Mouse (Mus musculus): ENCODE results near the gene Cuedc1. TPM values are rescaled to one million over a fixed set of nuclear protein-coding genes. Genes with fewer than 3 reads are reported as not detected.

Cuedc1 gene
- total RNA-seq, 2 experiments from 2014 or later: 50.5 to 60.6 TPM

- DNase-seq: peak; percentile 26
Observed at GRCm38 (mm10) chr11:88235221-88236203, 137.7 kb downstream of the Cuedc1 start.

- DNase-seq: no peak
Observed at GRCm38 (mm10) chr11:88240275-88240674, 142.4 kb downstream of the Cuedc1 start.

GRCm38 (mm10) chr11:88240736-88241353 is 143.0 kb downstream of the Cuedc1 start:
- DNase-seq: no peak

GRCm38 (mm10) chr11:88241468-88242301 is 143.8 kb downstream of the Cuedc1 start:
- DNase-seq: no peak

Other genes with a start within 250 kb of the Cuedc1 start
- gene Mks1, start 244.8 kb upstream of the Cuedc1 start, total RNA-seq (2021): 1 to 10 TPM; 2.9 to 3.0 TPM
- under 1 TPM in 1 of 2 experiments, not detected in 1; 0.47 TPM for gene Epx, start 222.5 kb upstream of the Cuedc1 start, total RNA-seq (2021)
- not detected for gene Olfr462, start 205.8 kb upstream of the Cuedc1 start, total RNA-seq (2021)
- not detected for gene Olfr463, start 200.7 kb upstream of the Cuedc1 start, total RNA-seq (2021)
- not detected for gene Olfr464, start 177.1 kb upstream of the Cuedc1 start, total RNA-seq (2021)
- 100 to 1,000 TPM; 122 to 139 TPM for gene Dynll2, start 110.5 kb upstream of the Cuedc1 start, total RNA-seq (2021)
- 100 to 1,000 TPM in 1 of 2 experiments, 10 to 100 TPM in 1; 89.5 to 128 TPM for gene Srsf1, start 50.7 kb upstream of the Cuedc1 start, total RNA-seq (2021)
- 10 to 100 TPM; 44.0 to 46.4 TPM for gene Vezf1, start 29.8 kb upstream of the Cuedc1 start, total RNA-seq (2021)
- 100 to 1,000 TPM; 121 to 133 TPM for gene Mrps23, start 106.3 kb downstream of the Cuedc1 start, total RNA-seq (2021)
- gene Ccdc182, start 196.0 kb downstream of the Cuedc1 start, total RNA-seq (2021): not detected

Data from gastrocnemius, postnatal 10 days (tissue).